Mouse (Mus musculus) intestine, embryonic 14.5 days (tissue): ENCODE data around the gene Tnnc2. TPM values are rescaled to one million over a fixed set of nuclear protein-coding genes. Genes with fewer than 3 reads are reported as not detected.

Experiments
- ATAC-seq: fragments of 200-750 bp; cut with Nextera tagmentation; replicated peaks from 2 replicates; pipeline ENCODE4 v1.8.0; 2017; ENCODE audit warnings: low read depth, moderate number of reproducible peaks, moderate TSS enrichment, moderate library complexity; ENCODE audit not compliant: low FRiP score, low TSS enrichment
- DNase-seq: peaks from one replicate; pipeline ENCODE4 v3.0.0-alpha.2; 2018; ENCODE audit warnings: low spot score
- H3K27ac ChIP-seq: fragments of 300-500 bp; sonication (generic); 2 replicates; pipeline ENCODE4 v1.5.1; 2014; ENCODE audit warnings: low read depth, mild to moderate bottlenecking, control low read depth
- H3K27me3 ChIP-seq: fragments of 300-500 bp; sonication (generic); replicated peaks from 2 replicates; pipeline ENCODE4 v1.6.1; 2014; ENCODE audit warnings: low read length, control low read depth; ENCODE audit not compliant: control insufficient read depth, insufficient read depth
- H3K36me3 ChIP-seq: fragments of 300-500 bp; sonication (generic); 2 replicates; pipeline ENCODE4 v1.6.1; 2014; ENCODE audit warnings: low read length, control low read depth; ENCODE audit not compliant: control insufficient read depth, insufficient read depth
- H3K4me1 ChIP-seq: fragments of 300-500 bp; sonication (generic); replicated peaks from 2 replicates; pipeline ENCODE4 v1.6.1; 2014; ENCODE audit warnings: low read length, control low read depth, mixed read lengths; ENCODE audit not compliant: control insufficient read depth, insufficient read depth
- H3K4me2 ChIP-seq: fragments of 300-500 bp; sonication (generic); 2 replicates; pipeline ENCODE4 v1.6.1; 2014; ENCODE audit warnings: low read length
- H3K4me3 ChIP-seq: fragments of 300-500 bp; sonication (generic); 2 replicates; pipeline ENCODE4 v1.5.1; 2014; ENCODE audit warnings: low read depth, low read length, control low read depth, mixed read lengths
- H3K9ac ChIP-seq: fragments of 300-500 bp; sonication (generic); 2 replicates; pipeline ENCODE4 v1.6.1; 2014; ENCODE audit warnings: mild to moderate bottlenecking, low read length
- H3K9me3 ChIP-seq: fragments of 300-500 bp; sonication (generic); 2 replicates; pipeline ENCODE4 v1.6.1; 2016; ENCODE audit warnings: low read length, control low read depth; ENCODE audit not compliant: control insufficient read depth
- WGBS: fragments of 180-500 bp; shearing (Covaris S2); extraction: QIAGEN DNeasy Blood & Tissue Kit; methylation state at CpG from one replicate; pipeline ENCODE4 v1.1.7; 2014; 5-methylcytosine and 5-hydroxymethylcytosine counted together
- polyA plus RNA-seq: library from polyadenylated mRNA; unstranded; fragments of >200 nt; fragmentation: Nextera tagmentation; extraction: Ambion mirVana; gene quantifications from 2 replicates; pipeline ENCODE4 v1.2.1, GENCODE M21; 2014

Tnnc2 gene
- polyA plus RNA-seq, 1 experiment from 2014 or later, result 0.69 TPM

- Histone ChIP-seq H3K36me3 (no peaks in the 10 kb centered on the region), H3K4me1 (peaks cover 10% of the 10 kb centered on the region), H3K9me3 (no peaks in the 10 kb centered on the region), H3K27ac (no peak overlapping the region), H3K9ac (no peak overlapping the region), H3K4me2 (no peak overlapping the region), H3K27me3 (no peaks in the 10 kb centered on the region), H3K4me3 (no peak overlapping the region)
- WGBS, result 45% methylated on average over 2 of the region's 2 CpGs
- no peak for DNase-seq
- ATAC-seq, result no peak
These were observed 46.5 kb downstream of the Tnnc2 start for GRCm38 (mm10) chr2:164733259-164733658.

GRCm38 (mm10) chr2:164731719-164732118 is 48.0 kb downstream of the Tnnc2 start:
- H3K4me2 ChIP-seq, result no peak overlapping the region
- no peaks in the 10 kb centered on the region for H3K36me3 ChIP-seq
- H3K9me3 ChIP-seq, result no peaks in the 10 kb centered on the region
- ATAC-seq, result peak; percentile 60; the same call in 1 of the 2 replicates
- H3K9ac ChIP-seq, result no peak overlapping the region
- H3K4me1 ChIP-seq, result peaks cover 10% of the 10 kb centered on the region
- no peaks in the 10 kb centered on the region for H3K27me3 ChIP-seq
- H3K4me3 ChIP-seq, result no peak overlapping the region
- no peak for DNase-seq
- 38% methylated on average over 5 of the region's 5 CpGs for WGBS
- H3K27ac ChIP-seq, result no peak overlapping the region

Other genes starting within 250 kb of the Tnnc2 start
- gene Wfdc2, start 217.6 kb downstream of the Tnnc2 start, polyA plus RNA-seq, result 79.5 and 85.7 TPM in 2 replicates
- gene Spint3, start 206.5 kb downstream of the Tnnc2 start, polyA plus RNA-seq, result not detected in 2 replicates
- 1.5 and 3.2 TPM in 2 replicates for gene Wfdc6a, start 194.5 kb downstream of the Tnnc2 start, polyA plus RNA-seq
- not detected in 2 replicates for gene Eppin, start 186.4 kb downstream of the Tnnc2 start, polyA plus RNA-seq
- not detected in 2 replicates for gene Wfdc6b, start 166.4 kb downstream of the Tnnc2 start, polyA plus RNA-seq
- gene Wfdc8, start 166.3 kb downstream of the Tnnc2 start, polyA plus RNA-seq, result not detected in 2 replicates
- gene Wfdc16, start 141.2 kb downstream of the Tnnc2 start, polyA plus RNA-seq, result not detected in 2 replicates
- 1.2 TPM in 1 of 2 replicates, not detected in the other for gene Wfdc10, start 123.9 kb downstream of the Tnnc2 start, polyA plus RNA-seq
- gene Wfdc9, start 123.4 kb downstream of the Tnnc2 start, polyA plus RNA-seq, result not detected in 2 replicates
- gene Wfdc11, start 105.9 kb downstream of the Tnnc2 start, polyA plus RNA-seq, result not detected in 2 replicates
- gene Wfdc13, start 94.9 kb downstream of the Tnnc2 start, polyA plus RNA-seq, result 0.28 TPM in 2 replicates
- not detected in 2 replicates for gene Spint4, start 81.5 kb downstream of the Tnnc2 start, polyA plus RNA-seq
- gene Spint5, start 64.7 kb downstream of the Tnnc2 start, polyA plus RNA-seq, result not detected in 2 replicates
- 2.0 and 2.6 TPM in 2 replicates for gene Wfdc3, start 34.0 kb downstream of the Tnnc2 start, polyA plus RNA-seq
- 66.4 and 67.0 TPM in 2 replicates for gene Dnttip1, start 34.0 kb downstream of the Tnnc2 start, polyA plus RNA-seq
- 462 and 476 TPM in 2 replicates for gene Ube2c, start 10.1 kb downstream of the Tnnc2 start, polyA plus RNA-seq
- 20.5 and 21.3 TPM in 2 replicates for gene Snx21, start 5.9 kb upstream of the Tnnc2 start, polyA plus RNA-seq
- gene Acot8, start 24.9 kb upstream of the Tnnc2 start, polyA plus RNA-seq, result 19.2 and 19.6 TPM in 2 replicates
- gene Zswim3, start 25.1 kb upstream of the Tnnc2 start, polyA plus RNA-seq, result 8.9 and 11.4 TPM in 2 replicates
- gene Zswim1, start 42.7 kb upstream of the Tnnc2 start, polyA plus RNA-seq, result 16.5 and 17.4 TPM in 2 replicates
- not detected in 2 replicates for gene Spata25, start 48.6 kb upstream of the Tnnc2 start, polyA plus RNA-seq
- gene Ctsa, start 52.9 kb upstream of the Tnnc2 start, polyA plus RNA-seq, result 155 and 168 TPM in 2 replicates
- gene Neurl2, start 53.5 kb upstream of the Tnnc2 start, polyA plus RNA-seq, result 6.7 and 7.7 TPM in 2 replicates
- 25.7 and 28.1 TPM in 2 replicates for gene Pltp, start 77.7 kb upstream of the Tnnc2 start, polyA plus RNA-seq
- gene Pcif1, start 99.3 kb upstream of the Tnnc2 start, polyA plus RNA-seq, result 76.0 and 85.5 TPM in 2 replicates
- 12.7 and 14.3 TPM in 2 replicates for gene Zfp335, start 131.8 kb upstream of the Tnnc2 start, polyA plus RNA-seq
- 2.4 and 3.3 TPM in 2 replicates for gene Mmp9, start 160.8 kb upstream of the Tnnc2 start, polyA plus RNA-seq
- gene Slc12a5, start 180.8 kb upstream of the Tnnc2 start, polyA plus RNA-seq, result 1.3 and 1.5 TPM in 2 replicates